Mouse (Mus musculus) left cerebral cortex, postnatal 14 days (tissue): ENCODE data around the gene Rsad2. TPM values are rescaled to one million over a fixed set of nuclear protein-coding genes. Genes with fewer than 3 reads are reported as not detected.
"Not testable (repeated sequence)": the region's sequence is repeated elsewhere in the genome, so short reads cannot be mapped to it uniquely, and the experiment has no call there.

Experiments used
- DNase-seq, 2 experiments: peaks; one replicate each; pipeline ENCODE4 v3.0.0; 2021 to 2022; ENCODE audit warnings: low spot score in 2 of 2, mixed read lengths in 1 of 2
- intact Hi-C: fragments of 180-260 bp; cut with DNase I; formaldehyde crosslinking; loops from one replicate; pipeline ENCODE4 v1.15.1; 2025
- long read RNA-seq, 2 experiments: library from polyadenylated mRNA; stranded (forward); transcript quantifications; one replicate each; pipeline ENCODE4 v2.0.0; 2021
- total RNA-seq, 2 experiments: library from RNA; stranded (reverse); gene quantifications; 2 replicates each; pipeline ENCODE4 v1.2.3; 2021

Rsad2 gene
- under 1 TPM; 0.44 to 0.51 TPM for total RNA-seq
- long read RNA-seq, experiment 1, partial matches to known transcripts, result 0 of 1 reads
- long read RNA-seq, experiment 1, other reads (novel, unspliced or antisense), result 0 of 1 reads
- long read RNA-seq, experiment 2, result 0 reads

- intact Hi-C loops, result no loop called here
- DNase-seq, result peak in 1 of 2 experiments; percentile 29
These were observed at the start of gene Rsad2 for GRCm38 (mm10) chr12:26456028-26456698. Gene Rsad2, minus strand, starts transcription at chr12:26456452.

GRCm38 (mm10) chr12:26501042-26501441 is 44.8 kb upstream of the Rsad2 start:
- intact Hi-C loops, result no loop called here
- no peak for DNase-seq

- no peak for DNase-seq
- intact Hi-C loops, result no loop called here
These were observed 33.7 kb upstream of the Rsad2 start for GRCm38 (mm10) chr12:26489942-26490341.

- no peak for DNase-seq
- intact Hi-C loops, result no loop called here
These were observed 32.5 kb upstream of the Rsad2 start for GRCm38 (mm10) chr12:26488617-26489274.

- DNase-seq, result peak; percentile 63 to 72
- intact Hi-C loops, result no loop called here
These were observed 31.8 kb upstream of the Rsad2 start for GRCm38 (mm10) chr12:26487874-26488616.

GRCm38 (mm10) chr12:26485738-26486580 is 29.7 kb upstream of the Rsad2 start:
- DNase-seq, intact Hi-C loops: not testable (repeated sequence)

GRCm38 (mm10) chr12:26478196-26479004 is 22.1 kb upstream of the Rsad2 start:
- DNase-seq, result peak; percentile 15 to 50
- intact Hi-C loops, result no loop called here

GRCm38 (mm10) chr12:26477198-26477597 is 20.9 kb upstream of the Rsad2 start:
- intact Hi-C loops, result no loop called here

GRCm38 (mm10) chr12:26473746-26474145 is 17.5 kb upstream of the Rsad2 start:
- intact Hi-C loops, result no loop called here
- DNase-seq, result no peak

More at GRCm38 (mm10) chr12:26477198-26477597, 20.9 kb upstream of the Rsad2 start:
- no peak for DNase-seq

GRCm38 (mm10) chr12:26472770-26473481 is 16.7 kb upstream of the Rsad2 start:
- no peak for DNase-seq
- intact Hi-C loops, result no loop called here

- DNase-seq, result no peak
- intact Hi-C loops, result no loop called here
These were observed 15.1 kb upstream of the Rsad2 start for GRCm38 (mm10) chr12:26471376-26471775.

- intact Hi-C loops, result no loop called here
- no peak for DNase-seq
These were observed 13.8 kb upstream of the Rsad2 start for GRCm38 (mm10) chr12:26470042-26470409.

- intact Hi-C loops, result no loop called here
- DNase-seq, result peak; percentile 91
These were observed 13.1 kb upstream of the Rsad2 start, which contains the start of gene Cmpk2 for GRCm38 (mm10) chr12:26469098-26470041. Gene Cmpk2, plus strand, starts transcription at chr12:26469204.

GRCm38 (mm10) chr12:26465600-26465999 is 9.3 kb upstream of the Rsad2 start:
- intact Hi-C loops, result no loop called here
- no peak for DNase-seq

GRCm38 (mm10) chr12:26460091-26460490 is 3.8 kb upstream of the Rsad2 start:
- intact Hi-C loops, result no loop called here
- DNase-seq, result no peak

- no peak for DNase-seq
These were observed 1.6 kb downstream of the Rsad2 start for GRCm38 (mm10) chr12:26454682-26455081.

GRCm38 (mm10) chr12:26452951-26453350 is 3.3 kb downstream of the Rsad2 start:
- no peak for DNase-seq
- intact Hi-C loops, result no loop called here

More at GRCm38 (mm10) chr12:26454682-26455081, 1.6 kb downstream of the Rsad2 start:
- intact Hi-C loops, result no loop called here
